Mouse (Mus musculus) stomach, embryonic 14.5 days (tissue): ENCODE data around the gene Irf1. TPM values are rescaled to one million over a fixed set of nuclear protein-coding genes. Genes with fewer than 3 reads are reported as not detected.

Source experiments
- ATAC-seq: fragments of 200-750 bp; cut with Nextera tagmentation; 2 replicates; pipeline ENCODE4 v1.8.0; 2017; ENCODE audit warnings: low read depth, moderate TSS enrichment; ENCODE audit not compliant: insufficient number of reproducible peaks, insufficient read depth, low FRiP score
- H3K27ac ChIP-seq: fragments of 300-500 bp; sonication (generic); 2 replicates; pipeline ENCODE4 v1.5.1; 2014; ENCODE audit warnings: mild to moderate bottlenecking, low read length, moderate library complexity, mixed read lengths
- H3K27me3 ChIP-seq: fragments of 300-500 bp; sonication (generic); 2 replicates; pipeline ENCODE4 v1.6.1; 2014; ENCODE audit warnings: low read length, control low read depth, mixed read lengths; ENCODE audit not compliant: control insufficient read depth, insufficient read depth
- H3K36me3 ChIP-seq: fragments of 300-500 bp; sonication (generic); 2 replicates; pipeline ENCODE4 v1.6.1; 2014; ENCODE audit warnings: mild to moderate bottlenecking, control low read depth, low read length, moderate library complexity, mixed read lengths; ENCODE audit not compliant: control insufficient read depth, insufficient read depth
- H3K4me1 ChIP-seq: fragments of 300-500 bp; sonication (generic); 2 replicates; pipeline ENCODE4 v1.6.1; 2014; ENCODE audit warnings: low read length, control low read depth, mixed read lengths; ENCODE audit not compliant: control insufficient read depth, insufficient read depth
- H3K4me2 ChIP-seq: fragments of 300-500 bp; sonication (generic); replicated peaks from 2 replicates; pipeline ENCODE4 v1.6.1; 2014; ENCODE audit warnings: low read depth, low read length, control low read depth
- H3K4me3 ChIP-seq: fragments of 300-500 bp; sonication (generic); 2 replicates; pipeline ENCODE4 v1.5.1; 2014; ENCODE audit warnings: low read depth, low read length, control low read depth
- H3K9ac ChIP-seq: fragments of 300-500 bp; sonication (generic); replicated peaks from 2 replicates; pipeline ENCODE4 v1.6.1; 2014; ENCODE audit warnings: low read depth, mild to moderate bottlenecking, control low read depth, low read length, moderate library complexity, mixed read lengths
- H3K9me3 ChIP-seq: fragments of 300-500 bp; sonication (generic); 2 replicates; pipeline ENCODE4 v1.6.1; 2016; ENCODE audit warnings: low read depth, low read length, control low read depth; ENCODE audit not compliant: control insufficient read depth
- WGBS: fragments of 180-500 bp; shearing (Covaris S2); extraction: QIAGEN DNeasy Blood & Tissue Kit; methylation state at CpG from one replicate; pipeline ENCODE4 v1.1.7; 2014; 5-methylcytosine and 5-hydroxymethylcytosine counted together
- polyA plus RNA-seq: library from polyadenylated mRNA; unstranded; fragments of >200 nt; fragmentation: Nextera tagmentation; extraction: Ambion mirVana; gene quantifications from 2 replicates; pipeline ENCODE4 v1.2.1, GENCODE M21; 2014

The Irf1 gene
- polyA plus RNA-seq, 1 experiment from 2014 or later, result 19.3 TPM

GRCm38 (mm10) chr11:53762827-53763495 is 6.9 kb upstream of the Irf1 start:
- Histone ChIP-seq H3K36me3 (no peaks in the 10 kb centered on the region), H3K4me1 (peaks cover 54% of the 10 kb centered on the region; the same call in 1 of the 2 replicates), H3K27ac (peak overlapping the region; percentile 95), H3K4me3 (peak overlapping the region; percentile 31), H3K4me2 (peak overlapping the region; percentile 51), H3K27me3 (no peaks in the 10 kb centered on the region), H3K9ac (peak overlapping the region; percentile 26; the same call in 1 of the 2 replicates), H3K9me3 (no peaks in the 10 kb centered on the region)
- peak; percentile 25 for ATAC-seq
- WGBS, result 5% methylated on average over 23 of the region's 23 CpGs

- Histone ChIP-seq H3K9me3 (no peaks in the 10 kb centered on the region), H3K36me3 (no peaks in the 10 kb centered on the region), H3K4me2 (peak overlapping the region; percentile 51), H3K27me3 (no peaks in the 10 kb centered on the region), H3K4me1 (peaks cover 50% of the 10 kb centered on the region; the same call in 1 of the 2 replicates), H3K9ac (peak overlapping the region; percentile 26; the same call in 1 of the 2 replicates), H3K27ac (peak overlapping the region; percentile 95), H3K4me3 (peak overlapping the region; percentile 31)
- ATAC-seq, result peak; percentile 80
- WGBS, result under 1% methylated on average over 32 of the region's 33 CpGs
Observed at GRCm38 (mm10) chr11:53763496-53764140, 6.2 kb upstream of the Irf1 start.

GRCm38 (mm10) chr11:53764581-53764980 is 5.2 kb upstream of the Irf1 start:
- Histone ChIP-seq H3K4me1 (peaks cover 40% of the 10 kb centered on the region; the same call in 1 of the 2 replicates), H3K9me3 (no peaks in the 10 kb centered on the region), H3K36me3 (no peaks in the 10 kb centered on the region), H3K4me3 (no peak overlapping the region), H3K27ac (peak overlapping the region; percentile 95), H3K9ac (no peak overlapping the region), H3K27me3 (no peaks in the 10 kb centered on the region), H3K4me2 (no peak overlapping the region)
- WGBS, result 62% methylated on average over 5 of the region's 5 CpGs
- ATAC-seq, result no peak

DNA sequence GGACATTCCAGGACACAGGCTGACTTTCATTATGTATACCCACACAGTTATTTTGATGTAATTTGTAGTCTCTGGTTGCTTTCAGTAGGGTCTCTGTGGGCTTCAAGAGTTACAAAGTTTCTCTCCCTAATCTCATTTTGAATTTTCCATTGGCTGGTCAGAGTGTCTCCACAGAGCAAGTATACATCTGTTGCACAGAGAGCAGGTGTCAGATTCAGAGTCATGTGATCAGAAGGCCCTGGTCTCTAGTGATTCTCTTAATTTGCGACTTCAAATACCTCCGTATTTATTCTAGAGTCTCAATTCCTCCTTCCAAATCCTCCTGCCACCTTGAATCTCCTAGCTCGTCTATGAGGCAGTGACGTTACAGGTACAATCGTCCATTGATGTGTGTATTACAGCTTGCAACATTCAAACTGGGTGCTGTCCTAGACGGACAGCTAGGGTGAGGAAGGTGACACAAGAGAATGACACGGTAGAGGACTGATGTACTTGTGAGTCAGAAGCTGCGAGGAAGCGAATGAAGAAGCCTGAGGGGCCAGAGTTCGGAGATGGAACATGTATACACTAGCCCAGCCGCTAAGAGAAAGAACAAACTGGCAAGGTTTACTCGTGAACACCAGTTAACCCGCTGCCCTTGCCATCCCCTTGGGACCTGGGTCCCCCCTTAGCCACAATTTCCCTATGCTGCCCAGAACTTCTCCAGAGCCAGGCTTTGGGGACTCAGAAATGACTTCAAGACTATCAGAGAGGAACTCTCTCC is 1.2 kb upstream of the Irf1 start:
- Histone ChIP-seq H3K36me3 (peaks cover 6% of the 10 kb centered on the region; the same call in 1 of the 2 replicates), H3K9ac (no peak overlapping the region), H3K9me3 (no peaks in the 10 kb centered on the region), H3K27me3 (no peaks in the 10 kb centered on the region), H3K4me1 (peaks cover 14% of the 10 kb centered on the region; the same call in 1 of the 2 replicates), H3K27ac (no peak overlapping the region), H3K4me2 (no peak overlapping the region), H3K4me3 (no peak overlapping the region)
- 75% methylated on average over 13 of the region's 13 CpGs for WGBS
- ATAC-seq, result no peak

DNA sequence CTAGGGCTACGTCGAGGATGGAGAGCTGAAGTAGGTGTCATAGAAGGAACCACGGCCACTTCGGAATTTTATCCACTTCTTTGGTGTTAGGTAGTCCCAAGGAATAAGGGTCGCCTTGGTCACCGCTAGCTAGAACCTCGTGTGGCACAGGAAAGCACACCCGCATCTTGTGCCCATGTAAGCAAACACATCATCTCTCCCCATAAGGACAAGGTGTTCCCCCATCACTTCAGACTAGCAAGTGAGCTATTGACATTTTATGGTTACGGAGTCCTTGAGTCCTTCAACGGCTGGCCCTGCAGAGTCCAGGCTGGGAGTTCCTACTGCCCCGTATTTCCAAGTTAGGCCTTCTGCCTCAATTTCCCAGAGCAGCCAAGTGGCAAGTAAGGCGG is 633 bp upstream of the Irf1 start:
- Histone ChIP-seq H3K4me3 (peak overlapping the region; percentile 86; the same call in 1 of the 2 replicates), H3K9ac (no peak overlapping the region), H3K4me1 (peaks cover 10% of the 10 kb centered on the region; the same call in 1 of the 2 replicates), H3K36me3 (peaks cover 11% of the 10 kb centered on the region; the same call in 1 of the 2 replicates), H3K4me2 (peak overlapping the region; percentile 76), H3K27me3 (no peaks in the 10 kb centered on the region), H3K27ac (no peak overlapping the region), H3K9me3 (no peaks in the 10 kb centered on the region)
- WGBS, result 48% methylated on average over 12 of the region's 12 CpGs
- no peak for ATAC-seq

DNA sequence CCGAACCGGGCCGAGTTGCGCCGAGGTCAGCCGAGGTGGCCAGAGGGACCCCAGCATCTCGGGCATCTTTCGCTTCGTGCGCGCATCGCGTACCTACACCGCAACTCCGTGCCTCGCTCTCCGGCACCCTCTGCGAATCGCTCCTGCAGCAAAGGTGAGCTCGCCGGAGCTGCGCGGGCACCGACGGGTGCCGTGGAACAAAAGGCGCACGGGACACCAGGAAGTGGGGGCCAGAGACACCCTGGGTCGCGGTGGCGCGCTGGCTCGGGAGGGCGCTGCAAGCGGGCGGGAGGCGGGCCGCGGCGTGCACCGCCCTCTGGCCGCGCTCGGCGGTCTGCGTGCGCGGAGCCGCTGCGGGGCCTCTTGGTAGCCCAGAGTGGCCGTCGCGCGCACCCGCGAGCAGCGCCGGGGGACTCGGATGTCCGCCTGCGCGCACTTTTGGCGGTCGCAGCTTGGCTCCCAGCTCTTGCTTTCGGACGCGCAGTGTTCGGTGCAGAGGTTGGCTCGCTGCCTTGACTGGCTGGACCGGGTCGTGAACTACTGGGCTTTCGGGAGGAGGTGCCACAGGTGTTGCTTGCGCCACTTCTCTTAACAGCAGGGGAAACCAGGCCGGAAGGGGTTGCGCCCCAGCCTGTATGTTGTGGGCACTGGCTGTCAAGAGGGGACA is 444 bp downstream of the Irf1 start:
- peaks cover 20% of the 10 kb centered on the region; the same call in 1 of the 2 replicates for H3K36me3 ChIP-seq
- 0 out of 2 replicates have a peak, but pooled peaks cover 4% of the 10 kb centered on the region for H3K4me1 ChIP-seq
- peak overlapping the region; percentile 77 for H3K27ac ChIP-seq
- peak overlapping the region; percentile 76 for H3K4me2 ChIP-seq
- peak overlapping the region; percentile 68 for H3K9ac ChIP-seq
- H3K9me3 ChIP-seq, result no peaks in the 10 kb centered on the region
- ATAC-seq, result peak; percentile 71
- no peaks in the 10 kb centered on the region for H3K27me3 ChIP-seq
- WGBS, result under 1% methylated on average over 75 of the region's 75 CpGs
- peak overlapping the region; percentile 86 for H3K4me3 ChIP-seq

DNA sequence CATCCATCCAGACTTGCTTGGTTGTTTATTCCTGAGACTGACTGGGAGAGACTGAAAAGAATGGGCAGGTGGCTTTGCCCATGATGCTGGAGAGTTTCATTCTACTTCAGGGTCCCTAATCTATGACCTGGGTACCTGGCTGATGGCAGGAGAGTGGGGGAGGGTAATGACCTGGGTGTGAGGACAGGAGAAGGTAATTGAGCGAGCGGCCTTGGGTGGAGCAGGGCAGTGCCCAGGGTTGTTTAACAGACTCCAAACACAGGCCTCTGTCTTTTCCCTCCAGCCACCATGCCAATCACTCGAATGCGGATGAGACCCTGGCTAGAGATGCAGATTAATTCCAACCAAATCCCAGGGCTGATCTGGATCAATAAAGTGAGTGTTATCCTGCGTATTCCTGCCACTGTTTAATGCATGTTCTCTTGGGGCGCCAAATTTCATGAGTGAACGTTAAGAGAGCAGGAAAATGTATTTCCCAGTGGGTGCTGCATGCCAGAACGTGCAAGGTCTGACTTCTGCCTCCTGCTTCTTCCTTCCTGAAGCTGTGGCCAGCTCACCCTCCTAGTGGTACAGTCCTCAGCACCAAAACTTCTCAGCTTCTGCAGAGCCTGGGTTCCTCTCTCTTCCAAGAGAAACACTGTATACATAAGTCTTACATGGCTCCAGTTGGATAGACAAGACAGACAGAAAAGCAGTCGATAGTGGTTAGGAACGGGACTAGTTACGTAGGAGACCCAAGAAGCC is 1.4 kb downstream of the Irf1 start:
- no peaks in the 10 kb centered on the region for H3K9me3 ChIP-seq
- 0 out of 2 replicates have a peak, but pooled peaks cover 4% of the 10 kb centered on the region for H3K4me1 ChIP-seq
- WGBS, result 81% methylated on average over 11 of the region's 11 CpGs
- peak overlapping the region; percentile 86 for H3K4me3 ChIP-seq
- ATAC-seq, result no peak
- no peak overlapping the region for H3K27ac ChIP-seq
- H3K27me3 ChIP-seq, result no peaks in the 10 kb centered on the region
- H3K9ac ChIP-seq, result no peak overlapping the region
- H3K36me3 ChIP-seq, result peaks cover 28% of the 10 kb centered on the region
- peak overlapping the region; percentile 76 for H3K4me2 ChIP-seq
